Mouse (Mus musculus): Measurements from ENCODE around the gene Ankrd13b. TPM values are rescaled to one million over a fixed set of nuclear protein-coding genes. Genes with fewer than 3 reads are reported as not detected.

Gene Ankrd13b
- polyA plus RNA-seq, 1 experiment = 8.9 TPM

GRCm38 (mm10) chr11:77503511-77503910 is 14.0 kb upstream of the Ankrd13b start:
- WGBS = 82% methylated on average over 3 of the region's 3 CpGs
- DNase-seq (ENCODE audit: low read depth in 1 of 2, low spot score in 2 of 2) = no peak

GRCm38 (mm10) chr11:77502481-77502880 is 13.0 kb upstream of the Ankrd13b start:
- 92% methylated on average over 6 of the region's 6 CpGs for WGBS
- H3K4me3 ChIP-seq (ENCODE audit: extremely low read depth, insufficient read depth, insufficient read length) = no peak overlapping the region
- no peaks in the 10 kb centered on the region for H3K27me3 ChIP-seq (ENCODE audit: control insufficient read depth, insufficient read depth, low read length)
- TF ChIP-seq CTCF (IDR thresholded peaks at IDR 0.05; ENCODE audit: extremely low read depth, insufficient read depth, insufficient read length, insufficient replicate concordance) = no peak
- TF ChIP-seq POLR2A (IDR thresholded peaks at IDR 0.05; ENCODE audit: low read depth, low read length) = no peak
- DNase-seq (ENCODE audit: low read depth in 1 of 2, low spot score in 2 of 2) = no peak
- H3K27ac ChIP-seq (ENCODE audit: insufficient read depth, low read length) = no peak overlapping the region
- H3K4me1 ChIP-seq (ENCODE audit: control insufficient read depth, insufficient read depth, insufficient read length) = no peaks in the 10 kb centered on the region
- H3K36me3 ChIP-seq (ENCODE audit: control insufficient read depth, insufficient read depth, low read length) = peaks cover 28% of the 10 kb centered on the region

More at GRCm38 (mm10) chr11:77503511-77503910, 14.0 kb upstream of the Ankrd13b start:
- no peaks in the 10 kb centered on the region for H3K27me3 ChIP-seq (ENCODE audit: control insufficient read depth, insufficient read depth, low read length)
- no peak overlapping the region for H3K4me3 ChIP-seq (ENCODE audit: extremely low read depth, insufficient read depth, insufficient read length)
- H3K27ac ChIP-seq (ENCODE audit: insufficient read depth, low read length) = no peak overlapping the region
- H3K4me1 ChIP-seq (ENCODE audit: control insufficient read depth, insufficient read depth, insufficient read length) = no peaks in the 10 kb centered on the region; the same call in 1 of the 2 replicates
- H3K36me3 ChIP-seq (ENCODE audit: control insufficient read depth, insufficient read depth, low read length) = peaks cover 28% of the 10 kb centered on the region
- TF ChIP-seq CTCF (IDR thresholded peaks at IDR 0.05; ENCODE audit: extremely low read depth, insufficient read depth, insufficient read length, insufficient replicate concordance) (no peak), POLR2A (IDR thresholded peaks at IDR 0.05; ENCODE audit: low read depth, low read length) (no peak)

- no peak for TF ChIP-seq CTCF (IDR thresholded peaks at IDR 0.05; ENCODE audit: extremely low read depth, insufficient read depth, insufficient read length, insufficient replicate concordance)
- TF ChIP-seq POLR2A (IDR thresholded peaks at IDR 0.05; ENCODE audit: low read depth, low read length) = no peak
- peaks cover 3% of the 10 kb centered on the region; the same call in 1 of the 2 replicates for H3K4me1 ChIP-seq (ENCODE audit: control insufficient read depth, insufficient read depth, insufficient read length)
- H3K27ac ChIP-seq (ENCODE audit: insufficient read depth, low read length) = no peak overlapping the region
- no peak overlapping the region for H3K4me3 ChIP-seq (ENCODE audit: extremely low read depth, insufficient read depth, insufficient read length)
- 91% methylated on average over 4 of the region's 4 CpGs for WGBS
- no peak for DNase-seq (ENCODE audit: low read depth in 1 of 2, low spot score in 2 of 2)
- H3K27me3 ChIP-seq (ENCODE audit: control insufficient read depth, insufficient read depth, low read length) = no peaks in the 10 kb centered on the region
- H3K36me3 ChIP-seq (ENCODE audit: control insufficient read depth, insufficient read depth, low read length) = peaks cover 28% of the 10 kb centered on the region
Observed at GRCm38 (mm10) chr11:77501971-77502370, 12.5 kb upstream of the Ankrd13b start.

- Histone ChIP-seq H3K27me3 (ENCODE audit: control insufficient read depth, insufficient read depth, low read length) (no peaks in the 10 kb centered on the region), H3K36me3 (ENCODE audit: control insufficient read depth, insufficient read depth, low read length) (peaks cover 25% of the 10 kb centered on the region), H3K27ac (ENCODE audit: insufficient read depth, low read length) (no peak overlapping the region), H3K4me1 (ENCODE audit: control insufficient read depth, insufficient read depth, insufficient read length) (peaks cover 3% of the 10 kb centered on the region; the same call in 1 of the 2 replicates), H3K4me3 (ENCODE audit: extremely low read depth, insufficient read depth, insufficient read length) (no peak overlapping the region)
- peak; percentile 81; the same call in 1 of the 2 replicates for TF ChIP-seq CTCF (IDR thresholded peaks at IDR 0.05; ENCODE audit: extremely low read depth, insufficient read depth, insufficient read length, insufficient replicate concordance)
- no peak for TF ChIP-seq POLR2A (IDR thresholded peaks at IDR 0.05; ENCODE audit: low read depth, low read length)
- peak in 1 of 2 experiments; percentile 70 for DNase-seq (ENCODE audit: low read depth in 1 of 2, low spot score in 2 of 2)
- 16% methylated on average over 5 of the region's 5 CpGs for WGBS
Observed at GRCm38 (mm10) chr11:77501392-77501791, 11.9 kb upstream of the Ankrd13b start.

GRCm38 (mm10) chr11:77500361-77501325 is 11.2 kb upstream of the Ankrd13b start:
- 86% methylated on average over 17 of the region's 17 CpGs for WGBS
- Histone ChIP-seq H3K27ac (ENCODE audit: insufficient read depth, low read length) (no peak overlapping the region), H3K27me3 (ENCODE audit: control insufficient read depth, insufficient read depth, low read length) (no peaks in the 10 kb centered on the region), H3K4me3 (ENCODE audit: extremely low read depth, insufficient read depth, insufficient read length) (no peak overlapping the region), H3K4me1 (ENCODE audit: control insufficient read depth, insufficient read depth, insufficient read length) (peaks cover 3% of the 10 kb centered on the region; the same call in 1 of the 2 replicates), H3K36me3 (ENCODE audit: control insufficient read depth, insufficient read depth, low read length) (peaks cover 20% of the 10 kb centered on the region)
- no peak for DNase-seq (ENCODE audit: low read depth in 1 of 2, low spot score in 2 of 2)
- TF ChIP-seq CTCF (IDR thresholded peaks at IDR 0.05; ENCODE audit: extremely low read depth, insufficient read depth, insufficient read length, insufficient replicate concordance) = no peak
- no peak for TF ChIP-seq POLR2A (IDR thresholded peaks at IDR 0.05; ENCODE audit: low read depth, low read length)

- Histone ChIP-seq H3K27me3 (ENCODE audit: control insufficient read depth, insufficient read depth, low read length) (no peaks in the 10 kb centered on the region), H3K27ac (ENCODE audit: insufficient read depth, low read length) (no peak overlapping the region), H3K4me1 (ENCODE audit: control insufficient read depth, insufficient read depth, insufficient read length) (peaks cover 7% of the 10 kb centered on the region; the same call in 1 of the 2 replicates), H3K4me3 (ENCODE audit: extremely low read depth, insufficient read depth, insufficient read length) (no peak overlapping the region), H3K36me3 (ENCODE audit: control insufficient read depth, insufficient read depth, low read length) (peaks cover 8% of the 10 kb centered on the region)
- DNase-seq (ENCODE audit: low read depth in 1 of 2, low spot score in 2 of 2) = no peak
- 91% methylated on average over 7 of the region's 7 CpGs for WGBS
- TF ChIP-seq CTCF (IDR thresholded peaks at IDR 0.05; ENCODE audit: extremely low read depth, insufficient read depth, insufficient read length, insufficient replicate concordance) (no peak), POLR2A (IDR thresholded peaks at IDR 0.05; ENCODE audit: low read depth, low read length) (no peak)
Observed at GRCm38 (mm10) chr11:77499354-77499753, 9.9 kb upstream of the Ankrd13b start.

Data from spleen, adult 2 months (tissue).